Mouse (Mus musculus) frontal cortex, adult (tissue): ENCODE results near the gene Tuba1a.
"Not testable (repeated sequence)": the region's sequence is repeated elsewhere in the genome, so short reads cannot be mapped to it uniquely, and the experiment has no call there.

ENCODE experiments used
- ATAC-seq: cut with Nextera tagmentation; 2 replicates; pipeline ENCODE4 v1.9.2; 2017; ENCODE audit warnings: mild to moderate bottlenecking, moderate library complexity, mixed read lengths; ENCODE audit not compliant: low TSS enrichment

Tuba1a gene

DNA sequence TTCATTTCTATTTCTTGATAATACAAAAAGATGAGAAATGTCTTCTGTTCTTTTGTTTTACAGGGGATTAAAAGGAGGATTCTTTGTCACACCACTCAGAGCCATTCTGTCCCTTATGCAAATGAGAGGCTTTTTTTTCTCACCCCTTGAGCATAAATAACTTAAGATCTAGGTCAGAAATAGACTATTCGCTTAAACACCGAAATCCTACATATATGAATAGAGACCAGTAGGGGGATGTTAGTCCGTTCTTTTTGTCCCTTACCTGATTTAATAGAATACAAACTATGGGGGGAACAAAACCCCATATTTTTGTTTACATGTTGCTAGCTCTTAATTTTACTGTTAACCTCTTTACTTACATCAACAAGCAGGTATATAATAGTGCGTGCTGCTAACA lies 2.5 kb upstream of the Tuba1a start:
- no peak for ATAC-seq

DNA sequence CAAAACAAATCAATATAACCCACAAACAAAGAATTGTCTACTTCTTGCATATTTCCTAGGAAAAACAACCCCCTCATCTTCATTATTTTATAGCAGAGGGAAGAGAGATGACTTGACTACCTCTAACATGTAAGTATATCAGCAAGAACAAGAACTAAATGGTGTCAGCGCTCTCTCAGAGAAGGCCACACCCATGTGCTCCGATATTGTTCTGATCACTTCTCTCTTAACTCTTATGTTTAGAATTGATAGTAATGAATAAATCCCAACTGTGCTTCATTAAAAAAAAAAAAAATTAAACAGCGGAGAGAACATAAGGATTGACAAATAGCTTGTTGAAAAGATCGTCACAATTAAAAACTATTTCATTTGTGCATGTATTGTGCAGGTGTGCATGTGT lies 1.8 kb upstream of the Tuba1a start:
- no peak for ATAC-seq

- peak; percentile 42; the same call in 1 of the 2 replicates for ATAC-seq
These were observed 1.1 kb upstream of the Tuba1a start for GRCm38 (mm10) chr15:98954425-98955253.

DNA sequence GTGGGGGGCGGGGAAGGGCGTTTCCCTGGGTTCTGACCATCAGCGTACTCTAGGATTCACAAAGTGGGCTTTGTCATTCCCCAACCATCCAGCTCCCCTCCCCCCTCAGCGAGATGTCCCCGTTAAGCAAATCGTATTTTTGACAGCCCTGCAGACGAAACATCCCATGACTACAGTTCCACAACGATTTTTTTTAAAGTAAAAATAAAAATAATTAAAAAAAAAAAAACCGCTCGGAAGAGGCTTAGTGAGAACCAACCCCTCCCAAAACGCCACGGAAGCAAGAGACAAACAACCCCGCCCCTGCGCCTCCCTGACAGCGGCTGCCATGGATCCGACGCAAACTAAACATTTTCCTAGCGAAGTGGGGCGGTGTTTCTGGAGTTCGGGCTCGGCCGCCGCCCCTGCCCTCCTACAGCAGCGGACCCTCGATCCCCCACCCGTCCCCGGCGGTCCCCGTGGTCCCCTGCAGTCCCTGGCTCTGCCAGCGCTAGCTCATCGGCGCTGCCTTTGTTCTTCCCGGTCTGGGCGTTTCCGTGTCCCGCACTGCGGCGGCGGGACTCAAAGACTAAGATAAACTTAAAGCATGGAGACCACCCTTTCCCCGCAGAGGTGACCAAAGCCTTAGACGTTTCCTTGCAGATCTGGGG lies 627 bp downstream of the Tuba1a start:
- ATAC-seq = peak; percentile 16; the same call in 1 of the 2 replicates

DNA sequence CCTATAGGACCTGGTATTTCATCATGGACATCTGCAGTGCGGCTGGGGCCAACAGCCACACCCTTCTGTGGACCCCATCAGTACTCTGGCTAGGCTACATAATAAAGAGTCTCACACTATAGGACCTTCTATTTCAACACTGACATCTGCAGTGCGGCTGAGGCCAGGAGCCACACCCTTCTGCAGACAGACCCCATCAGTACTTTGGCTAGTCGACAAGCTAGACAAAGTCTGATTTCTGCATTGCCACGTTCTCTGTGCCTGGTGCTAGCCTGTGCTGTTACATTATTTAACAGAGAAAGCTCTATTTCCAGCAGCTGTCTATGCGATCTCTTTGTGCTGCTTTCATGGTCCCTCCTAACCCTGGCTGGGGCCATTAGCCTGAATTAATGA lies 1.4 kb downstream of the Tuba1a start:
- no peak for ATAC-seq

DNA sequence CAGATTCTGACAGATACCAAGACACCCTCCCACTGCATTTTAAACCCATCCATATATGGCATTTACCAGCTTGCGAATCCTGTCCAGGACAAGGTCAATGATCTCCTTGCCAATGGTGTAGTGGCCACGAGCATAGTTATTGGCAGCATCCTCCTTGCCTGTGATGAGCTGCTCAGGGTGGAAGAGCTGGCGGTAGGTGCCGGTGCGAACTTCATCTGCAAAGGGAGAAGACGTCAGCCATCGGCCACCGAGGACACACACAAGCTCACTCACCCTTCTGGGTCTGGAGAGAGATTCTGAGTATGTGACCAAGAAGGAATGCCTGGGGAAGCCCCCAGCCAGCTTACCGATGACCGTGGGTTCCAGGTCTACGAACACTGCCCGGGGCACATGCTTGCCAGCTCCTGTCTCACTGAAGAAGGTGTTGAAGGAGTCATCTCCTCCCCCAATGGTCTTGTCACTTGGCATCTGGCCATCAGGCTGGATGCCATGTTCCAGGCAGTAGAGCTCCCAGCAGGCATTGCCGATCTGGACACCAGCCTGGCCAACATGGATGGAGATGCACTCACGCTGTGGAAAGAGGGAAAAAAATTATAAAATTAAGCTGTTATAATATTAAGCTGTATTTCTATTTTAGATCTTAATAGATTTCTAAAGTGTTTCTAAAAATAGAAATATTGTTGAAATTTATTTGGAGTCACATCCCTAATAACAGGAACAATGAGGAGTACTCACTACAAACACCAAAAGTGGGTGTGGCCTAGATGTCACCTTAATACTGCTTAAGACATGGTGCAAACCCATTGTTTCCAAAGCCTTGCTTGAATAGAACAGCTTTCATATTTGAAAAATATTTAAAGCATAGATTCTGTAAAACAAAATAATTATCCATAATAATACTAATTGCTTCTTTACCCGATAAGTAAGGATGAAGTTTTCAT lies 2.1 kb downstream of the Tuba1a start:
- not testable (repeated sequence) for ATAC-seq

- ATAC-seq = no peak
These were observed 4.0 kb downstream of the Tuba1a start for GRCm38 (mm10) chr15:98949607-98949892.

DNA sequence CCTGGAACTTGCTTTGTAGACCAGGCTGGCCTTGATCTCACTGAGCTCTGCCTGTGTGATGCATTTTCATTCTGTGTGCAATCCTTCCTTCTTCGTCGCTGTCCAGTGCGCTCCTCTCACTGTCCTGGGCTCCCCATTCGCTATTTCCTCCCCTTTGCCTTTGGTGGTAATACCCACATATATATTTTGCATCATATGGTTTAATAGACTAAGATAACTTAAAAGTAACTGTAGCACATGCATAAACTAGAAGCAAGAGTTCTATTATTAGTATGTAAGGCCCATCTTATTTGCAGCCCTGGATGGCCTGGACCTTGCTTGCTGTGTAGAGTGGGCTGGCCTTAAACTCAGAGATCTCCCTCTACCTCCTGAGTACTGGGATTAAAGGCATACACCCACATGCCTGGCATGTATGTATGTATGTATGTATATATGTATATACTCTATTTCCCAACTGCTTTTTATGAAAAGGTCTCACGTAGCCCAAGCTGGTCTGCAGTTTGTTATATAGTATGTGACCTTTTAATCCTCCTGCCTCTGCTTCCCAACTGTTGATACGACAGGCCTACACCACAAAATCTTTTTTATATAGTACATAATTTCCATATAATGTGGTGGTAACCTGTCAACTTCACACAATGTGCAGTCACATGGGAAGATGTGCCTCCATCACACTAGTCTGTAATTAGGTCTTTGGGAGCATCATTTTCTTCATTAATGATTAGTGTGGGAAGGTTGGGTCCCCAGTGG lies 4.5 kb downstream of the Tuba1a start:
- ATAC-seq = no peak

GRCm38 (mm10) chr15:98948382-98948781 lies 5.1 kb downstream of the Tuba1a start:
- no peak for ATAC-seq

DNA sequence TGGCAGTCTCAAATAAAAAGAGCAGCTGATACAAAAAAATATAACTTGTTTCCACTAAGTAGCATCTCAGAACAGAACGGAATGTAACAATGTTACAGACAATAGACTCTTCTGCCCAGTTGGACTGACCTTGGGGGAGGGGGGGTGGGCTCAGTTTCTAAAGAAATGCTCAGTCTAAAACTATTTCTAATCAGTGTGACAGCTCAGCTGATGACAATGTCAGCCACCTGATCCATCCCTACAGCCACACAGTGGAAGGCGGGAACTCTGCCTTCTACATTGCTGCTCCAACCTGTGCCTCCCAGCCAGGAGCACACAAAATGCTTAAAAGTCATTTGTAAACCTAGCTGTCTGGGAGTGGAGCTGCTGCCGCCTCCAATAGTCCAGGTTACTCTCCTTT lies 5.6 kb downstream of the Tuba1a start:
- no peak for ATAC-seq

- ATAC-seq = no peak
These were observed 10.4 kb downstream of the Tuba1a start for GRCm38 (mm10) chr15:98943133-98943532.

DNA sequence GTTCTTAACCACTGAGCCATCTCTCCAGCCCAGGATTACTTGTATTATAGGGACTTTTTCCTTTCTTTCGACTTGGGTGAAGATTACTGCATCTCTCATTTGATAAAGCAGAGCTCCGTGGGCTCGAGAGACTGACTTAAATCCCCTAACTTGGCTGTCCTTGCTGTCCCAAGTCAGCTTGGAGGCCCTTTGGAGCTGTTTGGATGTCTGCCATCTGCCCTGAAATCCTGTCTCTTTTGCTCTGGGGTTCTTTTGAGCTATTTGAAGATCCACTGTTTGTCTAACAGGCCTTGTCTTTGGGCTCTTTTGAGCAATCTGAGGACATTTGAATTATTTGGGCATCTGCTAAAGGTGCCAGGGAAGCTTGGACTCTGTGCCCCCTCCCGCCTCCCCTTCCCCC lies 11.4 kb downstream of the Tuba1a start:
- no peak for ATAC-seq

GRCm38 (mm10) chr15:98941539-98941938 lies 12.0 kb downstream of the Tuba1a start:
- ATAC-seq = no peak

GRCm38 (mm10) chr15:98940816-98941215 lies 12.7 kb downstream of the Tuba1a start:
- ATAC-seq = no peak

DNA sequence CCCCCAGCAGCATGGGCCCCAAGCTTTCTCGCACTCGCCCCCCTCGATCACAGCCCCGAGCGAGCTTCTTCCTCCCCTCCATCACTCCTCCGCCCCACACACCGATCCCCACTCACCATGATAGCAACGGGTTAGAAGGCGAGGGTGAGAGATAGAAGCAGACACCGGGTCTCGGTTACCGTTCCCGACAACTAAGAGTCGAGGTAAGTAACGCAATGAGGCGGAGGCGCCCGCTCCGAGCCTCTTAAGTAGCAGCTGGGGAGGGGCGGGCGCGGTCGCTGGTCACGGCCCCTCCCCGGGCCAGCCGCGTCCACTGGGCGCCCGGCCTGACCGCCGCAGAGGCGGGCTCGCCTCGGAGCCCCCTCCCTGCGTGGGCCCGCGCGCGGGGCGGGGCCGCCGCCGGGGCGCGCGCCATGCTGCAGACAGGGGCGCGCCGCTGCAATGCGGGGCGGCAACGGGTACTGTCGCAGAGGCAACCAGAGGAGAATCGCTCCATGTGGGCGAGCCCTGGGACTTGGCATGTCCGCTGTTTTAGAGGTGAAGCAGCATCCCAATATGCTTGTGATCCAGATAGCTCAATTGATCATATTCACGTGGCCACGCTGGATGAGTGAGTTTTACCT lies 19.2 kb downstream of the Tuba1a start, which contains the start of gene Tuba1b:
TSS of gene Tuba1b (minus strand) at position 349 of the 623 bp plus-strand sequence.
- ATAC-seq = peak; percentile 79

DNA sequence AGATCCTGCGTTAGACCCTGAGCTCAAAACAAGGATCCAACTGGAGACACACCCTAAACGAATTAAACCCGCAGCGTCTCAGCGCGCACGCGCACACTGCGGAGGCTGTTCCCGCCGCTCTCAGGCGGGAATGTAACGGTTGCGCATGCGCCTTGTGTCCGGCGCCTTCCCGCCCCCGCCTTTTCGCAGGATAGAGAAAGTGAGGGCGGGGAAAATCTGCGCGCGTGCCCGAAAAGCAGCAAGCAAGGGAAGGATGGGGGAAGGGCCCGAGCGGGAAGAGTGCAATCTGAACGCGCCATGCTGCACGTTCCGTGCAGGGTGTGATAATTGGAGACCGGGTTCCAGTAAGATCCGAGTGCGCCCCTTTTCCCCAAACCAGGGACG lies 19.7 kb downstream of the Tuba1a start:
- peak; percentile 76 for ATAC-seq

DNA sequence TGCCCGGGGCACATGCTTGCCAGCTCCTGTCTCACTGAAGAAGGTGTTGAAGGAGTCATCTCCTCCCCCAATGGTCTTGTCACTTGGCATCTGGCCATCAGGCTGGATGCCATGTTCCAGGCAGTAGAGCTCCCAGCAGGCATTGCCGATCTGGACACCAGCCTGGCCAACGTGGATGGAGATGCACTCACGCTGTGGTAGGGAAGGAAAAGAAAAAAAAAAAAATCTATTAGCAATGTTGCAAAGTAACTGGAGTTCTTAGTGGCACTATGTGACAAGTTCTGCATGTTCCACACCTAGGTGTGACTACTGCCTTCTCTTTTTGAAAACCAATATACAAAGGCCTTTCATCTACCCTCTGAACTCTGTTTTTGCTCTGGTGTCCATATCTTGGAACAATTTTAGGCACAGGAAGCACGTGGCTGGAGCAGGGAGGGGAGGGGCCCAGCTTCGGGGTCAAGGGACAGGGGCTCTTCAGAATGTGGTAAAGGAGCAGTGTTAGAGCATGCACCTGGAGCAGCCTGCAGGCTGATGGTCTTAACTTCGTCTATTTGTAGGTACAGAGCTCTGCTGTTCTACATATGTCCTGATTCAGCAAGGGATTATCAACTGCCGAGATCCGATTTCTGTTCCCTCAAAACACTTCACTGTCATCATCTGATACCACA lies 20.4 kb downstream of the Tuba1a start:
- not testable (repeated sequence) for ATAC-seq

GRCm38 (mm10) chr15:98930998-98931397 lies 22.5 kb downstream of the Tuba1a start:
- ATAC-seq = no peak

DNA sequence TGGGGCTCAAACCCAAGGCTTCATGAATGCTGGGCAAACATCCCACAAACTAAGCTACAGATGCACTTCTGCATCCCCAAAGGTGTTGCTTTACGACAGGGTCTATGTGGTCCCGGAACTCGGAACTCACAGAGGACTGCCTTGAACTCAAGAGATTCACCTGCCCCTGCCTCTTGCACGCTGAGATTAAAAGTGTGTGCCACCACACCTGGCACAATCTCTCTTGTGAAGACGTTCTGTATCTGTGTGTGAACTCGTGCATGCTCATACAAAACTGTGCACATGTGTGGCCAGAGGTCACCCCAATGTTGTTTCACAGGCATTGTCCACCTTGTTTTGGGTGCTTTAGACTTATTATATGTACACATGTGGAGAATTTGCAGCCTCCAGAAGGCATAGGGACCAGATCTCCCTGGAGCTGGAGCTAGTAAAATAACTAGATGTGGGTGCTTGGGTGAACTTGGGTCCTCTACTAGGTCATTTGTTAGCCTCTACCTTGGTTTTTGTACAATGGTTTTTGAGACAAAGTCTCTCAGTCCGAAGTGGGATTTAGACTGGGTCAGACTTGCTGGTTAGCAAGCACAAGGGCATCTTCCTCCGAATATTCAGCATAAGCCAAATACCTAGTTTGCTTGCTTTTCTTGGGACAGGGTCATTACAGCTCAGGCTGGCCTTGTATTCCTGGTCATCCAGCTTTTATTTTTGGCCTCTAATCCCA lies 23.3 kb downstream of the Tuba1a start:
- ATAC-seq = no peak
